Mouse (Mus musculus): Measurements from ENCODE around the gene Mrgprd. TPM values are rescaled to one million over a fixed set of nuclear protein-coding genes. Genes with fewer than 3 reads are reported as not detected.

The Mrgprd gene
- total RNA-seq (2014; rRNA removed; ENCODE audit: low replicate concordance) (not detected in 2 replicates), polyA plus RNA-seq (2015; fragmentation: Nextera tagmentation; extraction: Ambion mirVana) (not detected in 2 replicates)

GRCm38 (mm10) chr7:145314785-145315411 lies at the start of gene Mrgprd:
Gene Mrgprd (plus strand): TSS chr7:145314835.
- Histone ChIP-seq H3K9ac (replicated peaks; ENCODE audit: low read depth, low read length) (no peak within 1 kb of the TSS), H3K36me3 (replicated peaks; ENCODE audit: control insufficient read depth, insufficient read depth, low read length) (no peaks in the 10 kb centered on the region), H3K27me3 (ENCODE audit: control insufficient read depth, insufficient read depth, low read length) (no peaks in the 10 kb centered on the region), H3K4me2 (ENCODE audit: low read depth, low read length) (no peak within 1 kb of the TSS), H3K4me1 (ENCODE audit: control insufficient read depth, insufficient read depth) (no peaks in the 10 kb centered on the region), H3K9me3 (replicated peaks; ENCODE audit: control insufficient read depth, low read length) (no peaks in the 10 kb centered on the region), H3K4me3 (ENCODE audit: low read depth, low read length) (no peak within 1 kb of the TSS), H3K27ac (ENCODE audit: low read depth) (no peak within 1 kb of the TSS)
- 87% methylated on average over 6 of the region's 6 CpGs for WGBS
- ATAC-seq (ENCODE audit: insufficient read depth, low read depth) (no peak), DNase-seq (ENCODE audit: low spot score) (no peak)
- no peak for TF ChIP-seq EP300 (IDR thresholded peaks at IDR 0.05; ENCODE audit: low read depth)
- TF ChIP-seq CTCF (IDR thresholded peaks at IDR 0.05; ENCODE audit: low read depth), result no peak

GRCm38 (mm10) chr7:145266011-145266410 lies 48.6 kb upstream of the Mrgprd start:
- 67% methylated on average over 2 of the region's 2 CpGs for WGBS
- no peaks in the 10 kb centered on the region for H3K27me3 ChIP-seq (ENCODE audit: control insufficient read depth, insufficient read depth, low read length)
- no peak overlapping the region for H3K4me2 ChIP-seq (ENCODE audit: low read depth, low read length)
- H3K4me1 ChIP-seq (ENCODE audit: control insufficient read depth, insufficient read depth), result no peaks in the 10 kb centered on the region
- no peaks in the 10 kb centered on the region for H3K9me3 ChIP-seq (replicated peaks; ENCODE audit: control insufficient read depth, low read length)
- DNase-seq (ENCODE audit: low spot score) (no peak), ATAC-seq (ENCODE audit: insufficient read depth, low read depth) (no peak; the same call in 1 of the 2 replicates)
- H3K4me3 ChIP-seq (ENCODE audit: low read depth, low read length), result no peak overlapping the region
- H3K9ac ChIP-seq (replicated peaks; ENCODE audit: low read depth, low read length), result no peak overlapping the region
- peak overlapping the region; percentile 26; the same call in 1 of the 2 replicates for H3K27ac ChIP-seq (ENCODE audit: low read depth)
- H3K36me3 ChIP-seq (replicated peaks; ENCODE audit: control insufficient read depth, insufficient read depth, low read length), result peaks cover 31% of the 10 kb centered on the region
- no peak for TF ChIP-seq CTCF (IDR thresholded peaks at IDR 0.05; ENCODE audit: low read depth)
- no peak for TF ChIP-seq EP300 (IDR thresholded peaks at IDR 0.05; ENCODE audit: low read depth)

GRCm38 (mm10) chr7:145268890-145269289 lies 45.7 kb upstream of the Mrgprd start:
- Histone ChIP-seq H3K9me3 (replicated peaks; ENCODE audit: control insufficient read depth, low read length) (no peaks in the 10 kb centered on the region), H3K27me3 (ENCODE audit: control insufficient read depth, insufficient read depth, low read length) (no peaks in the 10 kb centered on the region), H3K9ac (replicated peaks; ENCODE audit: low read depth, low read length) (no peak overlapping the region), H3K36me3 (replicated peaks; ENCODE audit: control insufficient read depth, insufficient read depth, low read length) (peaks cover 39% of the 10 kb centered on the region), H3K4me1 (ENCODE audit: control insufficient read depth, insufficient read depth) (no peaks in the 10 kb centered on the region), H3K4me2 (ENCODE audit: low read depth, low read length) (no peak overlapping the region), H3K27ac (ENCODE audit: low read depth) (no peak overlapping the region), H3K4me3 (ENCODE audit: low read depth, low read length) (no peak overlapping the region)
- WGBS, result 89% methylated on average over 7 of the region's 7 CpGs
- TF ChIP-seq EP300 (IDR thresholded peaks at IDR 0.05; ENCODE audit: low read depth) (no peak), CTCF (IDR thresholded peaks at IDR 0.05; ENCODE audit: low read depth) (no peak)
- DNase-seq (ENCODE audit: low spot score), result no peak
- no peak for ATAC-seq (ENCODE audit: insufficient read depth, low read depth)

- Histone ChIP-seq H3K9me3 (replicated peaks; ENCODE audit: control insufficient read depth, low read length) (no peaks in the 10 kb centered on the region), H3K4me1 (ENCODE audit: control insufficient read depth, insufficient read depth) (no peaks in the 10 kb centered on the region), H3K9ac (replicated peaks; ENCODE audit: low read depth, low read length) (no peak overlapping the region), H3K36me3 (replicated peaks; ENCODE audit: control insufficient read depth, insufficient read depth, low read length) (peaks cover 54% of the 10 kb centered on the region), H3K27ac (ENCODE audit: low read depth) (no peak overlapping the region), H3K4me2 (ENCODE audit: low read depth, low read length) (no peak overlapping the region), H3K4me3 (ENCODE audit: low read depth, low read length) (no peak overlapping the region), H3K27me3 (ENCODE audit: control insufficient read depth, insufficient read depth, low read length) (no peaks in the 10 kb centered on the region)
- 81% methylated on average over 5 of the region's 5 CpGs for WGBS
- TF ChIP-seq CTCF (IDR thresholded peaks at IDR 0.05; ENCODE audit: low read depth) (no peak), EP300 (IDR thresholded peaks at IDR 0.05; ENCODE audit: low read depth) (no peak)
- no peak for DNase-seq (ENCODE audit: low spot score)
- ATAC-seq (ENCODE audit: insufficient read depth, low read depth), result no peak
Observed at GRCm38 (mm10) chr7:145270955-145271354, 43.7 kb upstream of the Mrgprd start.

GRCm38 (mm10) chr7:145275488-145275887 lies 39.1 kb upstream of the Mrgprd start:
- ATAC-seq (ENCODE audit: insufficient read depth, low read depth), result no peak

GRCm38 (mm10) chr7:145281396-145281795 lies 33.2 kb upstream of the Mrgprd start:
- TF ChIP-seq EP300 (IDR thresholded peaks at IDR 0.05; ENCODE audit: low read depth) (no peak), CTCF (IDR thresholded peaks at IDR 0.05; ENCODE audit: low read depth) (no peak)
- no peaks in the 10 kb centered on the region for H3K9me3 ChIP-seq (replicated peaks; ENCODE audit: control insufficient read depth, low read length)
- WGBS, result 86% methylated on average over 4 of the region's 4 CpGs

More at GRCm38 (mm10) chr7:145275488-145275887, 39.1 kb upstream of the Mrgprd start:
- Histone ChIP-seq H3K4me2 (ENCODE audit: low read depth, low read length) (no peak overlapping the region), H3K4me3 (ENCODE audit: low read depth, low read length) (no peak overlapping the region), H3K27me3 (ENCODE audit: control insufficient read depth, insufficient read depth, low read length) (no peaks in the 10 kb centered on the region), H3K9me3 (replicated peaks; ENCODE audit: control insufficient read depth, low read length) (no peaks in the 10 kb centered on the region), H3K9ac (replicated peaks; ENCODE audit: low read depth, low read length) (no peak overlapping the region), H3K36me3 (replicated peaks; ENCODE audit: control insufficient read depth, insufficient read depth, low read length) (peaks cover 72% of the 10 kb centered on the region), H3K4me1 (ENCODE audit: control insufficient read depth, insufficient read depth) (no peaks in the 10 kb centered on the region), H3K27ac (ENCODE audit: low read depth) (no peak overlapping the region)
- TF ChIP-seq EP300 (IDR thresholded peaks at IDR 0.05; ENCODE audit: low read depth) (no peak), CTCF (IDR thresholded peaks at IDR 0.05; ENCODE audit: low read depth) (no peak)
- 75% methylated on average over 3 of the region's 3 CpGs for WGBS
- no peak for DNase-seq (ENCODE audit: low spot score)

More at GRCm38 (mm10) chr7:145281396-145281795, 33.2 kb upstream of the Mrgprd start:
- Histone ChIP-seq H3K4me1 (ENCODE audit: control insufficient read depth, insufficient read depth) (peaks cover 10% of the 10 kb centered on the region), H3K27me3 (ENCODE audit: control insufficient read depth, insufficient read depth, low read length) (no peaks in the 10 kb centered on the region), H3K27ac (ENCODE audit: low read depth) (no peak overlapping the region), H3K4me3 (ENCODE audit: low read depth, low read length) (no peak overlapping the region), H3K36me3 (replicated peaks; ENCODE audit: control insufficient read depth, insufficient read depth, low read length) (peaks cover 37% of the 10 kb centered on the region), H3K4me2 (ENCODE audit: low read depth, low read length) (no peak overlapping the region), H3K9ac (replicated peaks; ENCODE audit: low read depth, low read length) (no peak overlapping the region)
- DNase-seq (ENCODE audit: low spot score) (no peak), ATAC-seq (ENCODE audit: insufficient read depth, low read depth) (no peak)

All from heart, postnatal 0 days (tissue).